Mouse (Mus musculus): ENCODE measurements around the gene Rnf216. TPM values are rescaled to one million over a fixed set of nuclear protein-coding genes. Genes with fewer than 3 reads are reported as not detected.
A peak's percentile ranks its signal among the peaks of the same experiment; 100 is the strongest.

The Rnf216 gene
- polyA plus RNA-seq, 1 experiment from 2014 or later = 37.7 TPM

DNA sequence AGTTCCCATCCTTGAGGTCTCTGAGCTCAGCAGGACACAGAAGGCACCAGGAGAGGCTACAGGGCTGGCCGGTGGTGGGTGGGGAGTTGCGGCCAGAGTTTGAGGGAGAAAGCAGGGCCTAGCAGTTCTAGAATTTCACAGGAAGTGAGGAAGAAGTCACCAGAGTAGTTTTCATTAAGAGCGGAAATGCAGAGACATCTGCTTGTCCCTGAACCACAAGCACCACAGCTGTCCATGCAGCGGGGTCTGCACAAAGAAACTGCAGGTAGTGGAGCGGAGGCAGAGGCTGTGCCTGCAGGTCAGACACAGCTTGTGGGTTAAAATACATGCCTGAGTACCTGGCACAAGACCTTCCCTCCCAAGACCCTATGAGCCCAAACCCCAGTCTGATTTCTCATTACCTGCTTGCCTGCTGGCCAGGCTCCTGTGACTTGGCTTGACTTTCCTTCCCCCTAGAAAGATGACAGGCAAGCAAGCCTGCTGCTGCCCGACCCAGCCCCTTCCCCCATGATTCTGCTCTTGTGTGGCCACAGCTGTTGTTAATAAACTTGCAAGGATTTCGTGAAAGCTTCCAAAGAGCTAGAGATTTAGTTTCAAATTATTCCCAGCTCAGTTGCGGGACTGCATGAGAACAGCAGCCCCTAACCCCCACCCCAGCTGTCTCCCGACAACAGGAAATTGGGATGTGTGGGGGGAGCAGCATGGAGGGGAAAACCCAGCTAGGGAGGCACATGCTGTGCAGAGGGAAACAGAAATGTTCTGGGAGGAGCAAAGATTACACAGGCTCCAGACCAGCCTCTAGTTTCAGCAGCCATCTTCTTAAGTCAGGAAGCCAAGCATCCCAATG, 111.9 kb downstream of the Rnf216 start:
- H3K4me2 ChIP-seq (ENCODE audit: low read depth, severe bottlenecking) = peak overlapping the region; percentile 40
- peaks cover 4% of the 10 kb centered on the region; the same call in 1 of the 2 replicates for H3K36me3 ChIP-seq (ENCODE audit: control insufficient read depth, insufficient read depth, low read length)
- H3K27ac ChIP-seq (replicated peaks; ENCODE audit: low read depth, low read length) = peak overlapping the region; percentile 98
- H3K9me3 ChIP-seq (ENCODE audit: control insufficient read depth, low read length) = no peaks in the 10 kb centered on the region
- WGBS = 13% methylated on average over 9 of the region's 9 CpGs
- no peaks in the 10 kb centered on the region for H3K27me3 ChIP-seq (ENCODE audit: control insufficient read depth, insufficient read depth, low read length)
- peak overlapping the region; percentile 2; the same call in 1 of the 2 replicates for H3K4me3 ChIP-seq (ENCODE audit: low read depth, low read length)
- H3K4me1 ChIP-seq (ENCODE audit: control insufficient read depth, insufficient read depth, low read length) = peaks cover 36% of the 10 kb centered on the region
- peak; percentile 96 for ATAC-seq (ENCODE audit: insufficient number of reproducible peaks, low FRiP score, low TSS enrichment, low read depth)
- peak; percentile 91 for DNase-seq (ENCODE audit: low spot score)
- peak overlapping the region; percentile 55 for H3K9ac ChIP-seq (ENCODE audit: low read length)

GRCm38 (mm10) chr5:143000091-143000490, 112.7 kb downstream of the Rnf216 start:
- WGBS = 18% methylated on average over 4 of the region's 4 CpGs
- peaks cover 36% of the 10 kb centered on the region for H3K4me1 ChIP-seq (ENCODE audit: control insufficient read depth, insufficient read depth, low read length)
- ATAC-seq (ENCODE audit: insufficient number of reproducible peaks, low FRiP score, low TSS enrichment, low read depth) (no peak), DNase-seq (ENCODE audit: low spot score) (peak; percentile 54)
- H3K36me3 ChIP-seq (ENCODE audit: control insufficient read depth, insufficient read depth, low read length) = peaks cover 4% of the 10 kb centered on the region; the same call in 1 of the 2 replicates
- peak overlapping the region; percentile 31; the same call in 1 of the 2 replicates for H3K9ac ChIP-seq (ENCODE audit: low read length)
- H3K27ac ChIP-seq (replicated peaks; ENCODE audit: low read depth, low read length) = peak overlapping the region; percentile 98
- peak overlapping the region; percentile 40; the same call in 1 of the 2 replicates for H3K4me2 ChIP-seq (ENCODE audit: low read depth, severe bottlenecking)
- no peaks in the 10 kb centered on the region for H3K9me3 ChIP-seq (ENCODE audit: control insufficient read depth, low read length)
- no peaks in the 10 kb centered on the region for H3K27me3 ChIP-seq (ENCODE audit: control insufficient read depth, insufficient read depth, low read length)
- H3K4me3 ChIP-seq (ENCODE audit: low read depth, low read length) = no peak overlapping the region

- Histone ChIP-seq H3K36me3 (ENCODE audit: control insufficient read depth, insufficient read depth, low read length) (peaks cover under 1% of the 10 kb centered on the region; the same call in 1 of the 2 replicates), H3K9me3 (ENCODE audit: control insufficient read depth, low read length) (no peaks in the 10 kb centered on the region), H3K27ac (replicated peaks; ENCODE audit: low read depth, low read length) (no peak overlapping the region), H3K9ac (ENCODE audit: low read length) (no peak overlapping the region), H3K27me3 (ENCODE audit: control insufficient read depth, insufficient read depth, low read length) (no peaks in the 10 kb centered on the region), H3K4me3 (ENCODE audit: low read depth, low read length) (no peak overlapping the region), H3K4me1 (ENCODE audit: control insufficient read depth, insufficient read depth, low read length) (peaks cover 36% of the 10 kb centered on the region), H3K4me2 (ENCODE audit: low read depth, severe bottlenecking) (no peak overlapping the region)
- WGBS = 41% methylated on average over 2 of the region's 2 CpGs
- no peak for DNase-seq (ENCODE audit: low spot score)
- no peak for ATAC-seq (ENCODE audit: insufficient number of reproducible peaks, low FRiP score, low TSS enrichment, low read depth)
Observed at GRCm38 (mm10) chr5:142998171-142998570, 114.6 kb downstream of the Rnf216 start.

- Histone ChIP-seq H3K27ac (replicated peaks; ENCODE audit: low read depth, low read length) (no peak overlapping the region), H3K27me3 (ENCODE audit: control insufficient read depth, insufficient read depth, low read length) (no peaks in the 10 kb centered on the region)
- WGBS = 65% methylated on average over 9 of the region's 9 CpGs
Observed at GRCm38 (mm10) chr5:142997526-142997925, 115.3 kb downstream of the Rnf216 start.

DNA sequence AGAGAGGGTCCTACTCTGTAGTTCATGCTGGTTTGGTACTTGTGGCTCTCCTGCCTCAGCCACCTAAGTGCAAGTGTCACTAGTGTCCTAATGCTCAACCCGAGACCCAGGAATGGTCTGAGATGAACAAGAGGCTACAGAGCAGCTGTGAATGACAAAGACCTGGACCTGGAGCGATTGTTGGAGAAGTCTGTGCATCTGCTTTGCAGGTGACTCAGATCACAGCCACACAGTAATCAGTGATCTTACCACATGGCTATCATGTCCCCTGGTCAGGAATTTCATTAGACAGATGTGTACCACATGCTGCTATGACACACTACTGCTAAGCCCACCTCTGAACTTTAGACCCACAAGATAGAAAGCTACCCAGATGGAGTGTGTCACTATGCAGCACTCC, 118.0 kb downstream of the Rnf216 start:
- 80% methylated on average over 2 of the region's 2 CpGs for WGBS
- H3K9ac ChIP-seq (ENCODE audit: low read length) = no peak overlapping the region
- DNase-seq (ENCODE audit: low spot score) (no peak), ATAC-seq (ENCODE audit: insufficient number of reproducible peaks, low FRiP score, low TSS enrichment, low read depth) (no peak)
- H3K27me3 ChIP-seq (ENCODE audit: control insufficient read depth, insufficient read depth, low read length) = no peaks in the 10 kb centered on the region
- H3K27ac ChIP-seq (replicated peaks; ENCODE audit: low read depth, low read length) = no peak overlapping the region
- H3K36me3 ChIP-seq (ENCODE audit: control insufficient read depth, insufficient read depth, low read length) = peaks cover 12% of the 10 kb centered on the region
- H3K4me3 ChIP-seq (ENCODE audit: low read depth, low read length) = no peak overlapping the region
- H3K9me3 ChIP-seq (ENCODE audit: control insufficient read depth, low read length) = no peaks in the 10 kb centered on the region
- peaks cover 11% of the 10 kb centered on the region; the same call in 1 of the 2 replicates for H3K4me1 ChIP-seq (ENCODE audit: control insufficient read depth, insufficient read depth, low read length)
- no peak overlapping the region for H3K4me2 ChIP-seq (ENCODE audit: low read depth, severe bottlenecking)

More at GRCm38 (mm10) chr5:142997526-142997925, 115.3 kb downstream of the Rnf216 start:
- no peak for ATAC-seq (ENCODE audit: insufficient number of reproducible peaks, low FRiP score, low TSS enrichment, low read depth)
- DNase-seq (ENCODE audit: low spot score) = no peak
- Histone ChIP-seq H3K4me3 (ENCODE audit: low read depth, low read length) (no peak overlapping the region), H3K9ac (ENCODE audit: low read length) (no peak overlapping the region), H3K4me2 (ENCODE audit: low read depth, severe bottlenecking) (no peak overlapping the region), H3K36me3 (ENCODE audit: control insufficient read depth, insufficient read depth, low read length) (peaks cover 5% of the 10 kb centered on the region), H3K4me1 (ENCODE audit: control insufficient read depth, insufficient read depth, low read length) (peaks cover 34% of the 10 kb centered on the region), H3K9me3 (ENCODE audit: control insufficient read depth, low read length) (no peaks in the 10 kb centered on the region)

DNA sequence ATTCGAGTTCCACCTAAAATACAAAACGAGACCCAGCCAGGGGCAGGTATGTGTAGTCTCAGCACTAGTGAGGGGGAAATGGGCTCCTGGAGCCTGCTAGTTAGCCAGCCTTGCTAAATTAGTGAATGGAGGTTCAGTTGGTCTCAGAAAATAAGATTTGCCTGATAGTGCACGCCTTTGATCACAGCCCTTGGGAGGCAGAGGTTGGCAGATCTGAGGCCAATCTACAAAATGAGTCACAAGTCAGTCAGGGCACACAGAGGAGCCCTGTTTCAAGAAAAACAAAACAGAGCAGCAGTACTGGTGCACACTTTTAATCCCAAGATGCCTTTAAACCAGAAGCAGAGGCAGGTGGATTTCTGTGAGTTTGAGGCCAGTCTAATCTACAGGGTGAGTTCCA, 123.6 kb downstream of the Rnf216 start:
- no peak overlapping the region for H3K4me2 ChIP-seq (ENCODE audit: low read depth, severe bottlenecking)
- ATAC-seq (ENCODE audit: insufficient number of reproducible peaks, low FRiP score, low TSS enrichment, low read depth) (no peak), DNase-seq (ENCODE audit: low spot score) (no peak)
- H3K36me3 ChIP-seq (ENCODE audit: control insufficient read depth, insufficient read depth, low read length) = peaks cover 12% of the 10 kb centered on the region
- no peaks in the 10 kb centered on the region for H3K4me1 ChIP-seq (ENCODE audit: control insufficient read depth, insufficient read depth, low read length)
- 77% methylated on average over 3 of the region's 3 CpGs for WGBS
- H3K27me3 ChIP-seq (ENCODE audit: control insufficient read depth, insufficient read depth, low read length) = no peaks in the 10 kb centered on the region
- no peak overlapping the region for H3K27ac ChIP-seq (replicated peaks; ENCODE audit: low read depth, low read length)
- no peaks in the 10 kb centered on the region for H3K9me3 ChIP-seq (ENCODE audit: control insufficient read depth, low read length)
- no peak overlapping the region for H3K4me3 ChIP-seq (ENCODE audit: low read depth, low read length)
- no peak overlapping the region for H3K9ac ChIP-seq (ENCODE audit: low read length)

- Histone ChIP-seq H3K9ac (ENCODE audit: low read length) (no peak overlapping the region), H3K4me2 (ENCODE audit: low read depth, severe bottlenecking) (no peak overlapping the region), H3K27me3 (ENCODE audit: control insufficient read depth, insufficient read depth, low read length) (no peaks in the 10 kb centered on the region), H3K9me3 (ENCODE audit: control insufficient read depth, low read length) (no peaks in the 10 kb centered on the region), H3K4me3 (ENCODE audit: low read depth, low read length) (no peak overlapping the region), H3K27ac (replicated peaks; ENCODE audit: low read depth, low read length) (no peak overlapping the region), H3K36me3 (ENCODE audit: control insufficient read depth, insufficient read depth, low read length) (peaks cover 12% of the 10 kb centered on the region), H3K4me1 (ENCODE audit: control insufficient read depth, insufficient read depth, low read length) (no peaks in the 10 kb centered on the region)
- 93% methylated on average over 5 of the region's 5 CpGs for WGBS
- no peak for DNase-seq (ENCODE audit: low spot score)
- ATAC-seq (ENCODE audit: insufficient number of reproducible peaks, low FRiP score, low TSS enrichment, low read depth) = no peak
Observed at GRCm38 (mm10) chr5:142988520-142988919, 124.3 kb downstream of the Rnf216 start.

GRCm38 (mm10) chr5:142984271-142984670, 128.5 kb downstream of the Rnf216 start:
- Histone ChIP-seq H3K9me3 (ENCODE audit: control insufficient read depth, low read length) (no peaks in the 10 kb centered on the region), H3K4me3 (ENCODE audit: low read depth, low read length) (no peak overlapping the region), H3K4me2 (ENCODE audit: low read depth, severe bottlenecking) (no peak overlapping the region), H3K27me3 (ENCODE audit: control insufficient read depth, insufficient read depth, low read length) (no peaks in the 10 kb centered on the region), H3K36me3 (ENCODE audit: control insufficient read depth, insufficient read depth, low read length) (no peaks in the 10 kb centered on the region), H3K9ac (ENCODE audit: low read length) (no peak overlapping the region), H3K4me1 (ENCODE audit: control insufficient read depth, insufficient read depth, low read length) (no peaks in the 10 kb centered on the region), H3K27ac (replicated peaks; ENCODE audit: low read depth, low read length) (no peak overlapping the region)
- DNase-seq (ENCODE audit: low spot score) (no peak), ATAC-seq (ENCODE audit: insufficient number of reproducible peaks, low FRiP score, low TSS enrichment, low read depth) (no peak)
- WGBS = 91% methylated on average over 10 of the region's 10 CpGs

Measured in limb, embryonic 11.5 days (tissue).